8 mouse cellular contexts compared by ENCODE assay signal in genomic region chr5:110135293-110136086, GRCm38 (mm10). TPM values are rescaled to one million over a fixed set of nuclear protein-coding genes. Genes with fewer than 3 reads are reported as not detected.
DNase-seq lines count a peak whose midpoint lies in the region; ATAC-seq lines count a peak whose summit lies in the region.

Gene Chfr (plus strand): TSS chr5:110135842.

- ATAC-seq in forebrain, embryonic 11.5 days (replicated peaks; ENCODE audit: low FRiP score): peak; percentile 100
- ATAC-seq in heart, embryonic 16.5 days (replicated peaks; ENCODE audit: extremely low read depth, insufficient read depth, low FRiP score): peak; percentile 100
- peak; percentile 100 for ATAC-seq in liver, embryonic 15.5 days (ENCODE audit: insufficient read depth)
- peak; percentile 100 for ATAC-seq in neural tube, embryonic 12.5 days (ENCODE audit: low FRiP score, low read depth)

- no peaks in the 10 kb centered on the region for H3K36me3 ChIP-seq in forebrain, embryonic 11.5 days (ENCODE audit: control insufficient read depth, insufficient read depth, low read length)
- peaks cover 8% of the 10 kb centered on the region for H3K36me3 ChIP-seq in heart, embryonic 16.5 days (ENCODE audit: control insufficient read depth, insufficient read depth)
- H3K36me3 ChIP-seq in liver, embryonic 15.5 days (replicated peaks): peaks cover 20% of the 10 kb centered on the region
- peaks cover 19% of the 10 kb centered on the region for H3K36me3 ChIP-seq in neural tube, embryonic 12.5 days

- peak within 1 kb of the TSS; percentile 31; the same call in 1 of the 2 replicates for H3K27ac ChIP-seq in forebrain, embryonic 11.5 days (ENCODE audit: low read depth, low read length)
- peak within 1 kb of the TSS; percentile 70 for H3K27ac ChIP-seq in heart, embryonic 16.5 days (ENCODE audit: low read length)
- peak within 1 kb of the TSS; percentile 92 for H3K27ac ChIP-seq in liver, embryonic 15.5 days (replicated peaks)
- H3K27ac ChIP-seq in neural tube, embryonic 12.5 days: 0 out of 2 replicates have a peak within 1 kb of the TSS, but pooled peaks have one; percentile 8

- H3K9me3 ChIP-seq in forebrain, embryonic 11.5 days (ENCODE audit: control insufficient read depth, low read length): peaks cover 5% of the 10 kb centered on the region
- H3K9me3 ChIP-seq in heart, embryonic 16.5 days (replicated peaks; ENCODE audit: control insufficient read depth, low read length): peaks cover 20% of the 10 kb centered on the region
- no peaks in the 10 kb centered on the region for H3K9me3 ChIP-seq in liver, embryonic 15.5 days (replicated peaks)
- H3K9me3 ChIP-seq in neural tube, embryonic 12.5 days: peaks cover 1% of the 10 kb centered on the region; the same call in 1 of the 2 replicates

- peak; percentile 98 to 99 for DNase-seq in CD8-positive naive resting alpha-beta T cell, adult 2 months (ENCODE audit: low read depth in 2 of 2, low spot score in 2 of 2)
- peak; percentile 96 for DNase-seq in c-Kit-positive CD71-negative TER-119-negative erythroid progenitor cells, embryonic 14.5 days (ENCODE audit: low read depth)
- DNase-seq in forebrain, embryonic 11.5 days (ENCODE audit: low spot score): peak; percentile 99
- DNase-seq in kidney, postnatal 36 days: peak; percentile 99 to 100
- peak; percentile 98 for DNase-seq in telencephalon, adult 2 months (ENCODE audit: low read depth, low spot score)

- peak within 1 kb of the TSS; percentile 80 for H3K4me3 ChIP-seq in forebrain, embryonic 11.5 days (ENCODE audit: low read depth, low read length)
- peak within 1 kb of the TSS; percentile 94 for H3K4me3 ChIP-seq in heart, embryonic 16.5 days (ENCODE audit: low read length)
- peak within 1 kb of the TSS; percentile 84 for H3K4me3 ChIP-seq in liver, embryonic 15.5 days (replicated peaks)
- H3K4me3 ChIP-seq in neural tube, embryonic 12.5 days: peak within 1 kb of the TSS; percentile 83

- no peaks in the 10 kb centered on the region for H3K4me1 ChIP-seq in forebrain, embryonic 11.5 days (replicated peaks; ENCODE audit: control insufficient read depth, insufficient read depth, low read length)
- 0 out of 2 replicates have a peak, but pooled peaks cover 2% of the 10 kb centered on the region for H3K4me1 ChIP-seq in heart, embryonic 16.5 days (ENCODE audit: control insufficient read depth, insufficient read depth, low read length)
- peaks cover 30% of the 10 kb centered on the region; the same call in 1 of the 2 replicates for H3K4me1 ChIP-seq in liver, embryonic 15.5 days (replicated peaks)
- H3K4me1 ChIP-seq in neural tube, embryonic 12.5 days: no peaks in the 10 kb centered on the region

- H3K4me2 ChIP-seq in forebrain, embryonic 11.5 days (ENCODE audit: low read depth, low read length, severe bottlenecking): peak within 1 kb of the TSS; percentile 54
- peak within 1 kb of the TSS; percentile 87 for H3K4me2 ChIP-seq in heart, embryonic 16.5 days (ENCODE audit: low read depth, low read length)
- peak within 1 kb of the TSS; percentile 80 for H3K4me2 ChIP-seq in liver, embryonic 15.5 days
- peak within 1 kb of the TSS; percentile 62 for H3K4me2 ChIP-seq in neural tube, embryonic 12.5 days (replicated peaks)

- no peaks in the 10 kb centered on the region for H3K27me3 ChIP-seq in forebrain, embryonic 11.5 days (ENCODE audit: control insufficient read depth, insufficient read depth, low read length)
- H3K27me3 ChIP-seq in heart, embryonic 16.5 days (ENCODE audit: control insufficient read depth, insufficient read depth, low read length): no peaks in the 10 kb centered on the region
- H3K27me3 ChIP-seq in liver, embryonic 15.5 days: no peaks in the 10 kb centered on the region
- no peaks in the 10 kb centered on the region for H3K27me3 ChIP-seq in neural tube, embryonic 12.5 days (replicated peaks)

- peak within 1 kb of the TSS; percentile 78 for H3K9ac ChIP-seq in forebrain, embryonic 11.5 days (ENCODE audit: low read length)
- H3K9ac ChIP-seq in heart, embryonic 16.5 days (ENCODE audit: low read length): peak within 1 kb of the TSS; percentile 93
- H3K9ac ChIP-seq in liver, embryonic 15.5 days: peak within 1 kb of the TSS; percentile 87
- peak within 1 kb of the TSS; percentile 79 for H3K9ac ChIP-seq in neural tube, embryonic 12.5 days

- WGBS in forebrain, embryonic 11.5 days: 5% methylated on average over 46 of the region's 46 CpGs
- 5% methylated on average over 46 of the region's 46 CpGs for WGBS in heart, embryonic 16.5 days
- WGBS in liver, embryonic 15.5 days (ENCODE audit: insufficient replicate concordance): 3% methylated on average over 46 of the region's 46 CpGs
- 4% methylated on average over 46 of the region's 46 CpGs for WGBS in neural tube, embryonic 12.5 days

RNA-seq across cellular contexts. Expression of gene Chfr, which starts in this region (rescaled TPM):
- 64.1 and 69.2 TPM in 2 replicates for polyA plus RNA-seq in forebrain, embryonic 11.5 days (2014; fragmentation: Nextera tagmentation; extraction: Ambion mirVana)
- polyA plus RNA-seq in heart, embryonic 16.5 days (2015; fragmentation: Nextera tagmentation; extraction: Ambion mirVana): 27.3 and 28.7 TPM in 2 replicates
- 17.9 and 19.5 TPM in 2 replicates for polyA plus RNA-seq in liver, embryonic 15.5 days (2015; fragmentation: Nextera tagmentation; extraction: Ambion mirVana)
- 97.0 and 97.8 TPM in 2 replicates for polyA plus RNA-seq in neural tube, embryonic 12.5 days (2016; fragmentation: Nextera tagmentation; extraction: Ambion mirVana)

Comparison
In these comparisons a context has a peak if more than half of its experiments do, and no peak if none do; other contexts are left out.
1. Peak in every context shown above with its lines: DNase-seq, ATAC-seq, H3K4me3 ChIP-seq and H3K27ac ChIP-seq.
2. H3K27ac ChIP-seq: peak in every context shown above with its lines; median percentile 92 in liver, embryonic 15.5 days; 70 in heart, embryonic 16.5 days; 31 in forebrain, embryonic 11.5 days; 8 in neural tube, embryonic 12.5 days.